Mouse (Mus musculus) liver, embryonic 11.5 days (tissue): ENCODE data around the gene Pgs1. TPM values are rescaled to one million over a fixed set of nuclear protein-coding genes. Genes with fewer than 3 reads are reported as not detected.

Experiments used
- ATAC-seq: fragments of 200-750 bp; cut with Nextera tagmentation; replicated peaks from 2 replicates; pipeline ENCODE4 v1.8.0; 2017; ENCODE audit warnings: moderate number of reproducible peaks, mild to moderate bottlenecking, moderate TSS enrichment, moderate library complexity; ENCODE audit not compliant: low FRiP score
- DNase-seq: peaks from one replicate; pipeline ENCODE4 v3.0.0-alpha.2; 2017; ENCODE audit warnings: low spot score
- H3K27ac ChIP-seq: fragments of 300-500 bp; sonication (generic); 2 replicates; pipeline ENCODE4 v1.5.1; 2014; ENCODE audit warnings: mild to moderate bottlenecking, low read depth, low read length, control low read depth
- H3K27me3 ChIP-seq: fragments of 300-500 bp; sonication (generic); replicated peaks from 2 replicates; pipeline ENCODE4 v1.6.1; 2014; ENCODE audit warnings: low read length, mixed read lengths; ENCODE audit not compliant: control insufficient read depth, insufficient read depth
- H3K36me3 ChIP-seq: fragments of 300-500 bp; sonication (generic); 2 replicates; pipeline ENCODE4 v1.6.1; 2014; ENCODE audit warnings: mild to moderate bottlenecking, low read length, moderate library complexity, mixed read lengths; ENCODE audit not compliant: control insufficient read depth, insufficient read depth
- H3K4me1 ChIP-seq: fragments of 300-500 bp; sonication (generic); replicated peaks from 2 replicates; pipeline ENCODE4 v1.6.1; 2014; ENCODE audit warnings: low read length, mixed read lengths; ENCODE audit not compliant: control insufficient read depth, insufficient read depth
- H3K4me2 ChIP-seq: fragments of 300-500 bp; sonication (generic); 2 replicates; pipeline ENCODE4 v1.6.1; 2014; ENCODE audit warnings: mild to moderate bottlenecking, control low read depth, moderate library complexity
- H3K4me3 ChIP-seq: fragments of 300-500 bp; sonication (generic); 2 replicates; pipeline ENCODE4 v1.5.1; 2014; ENCODE audit warnings: low read depth, low read length, control low read depth
- H3K9ac ChIP-seq: fragments of 300-500 bp; sonication (generic); 2 replicates; pipeline ENCODE4 v1.6.1; 2014; ENCODE audit warnings: low read depth, low read length, control low read depth
- H3K9me3 ChIP-seq: fragments of 300-500 bp; sonication (generic); 2 replicates; pipeline ENCODE4 v1.6.1; 2016; ENCODE audit warnings: low read length, inconsistent platforms, mixed read lengths; ENCODE audit not compliant: control insufficient read depth
- WGBS: fragments of 180-500 bp; shearing (Covaris S2); extraction: QIAGEN DNeasy Blood & Tissue Kit; methylation state at CpG from one replicate; pipeline ENCODE4 v1.1.7; 2014; 5-methylcytosine and 5-hydroxymethylcytosine counted together
- polyA plus RNA-seq: library from polyadenylated mRNA; unstranded; fragments of >200 nt; fragmentation: Nextera tagmentation; extraction: Ambion mirVana; gene quantifications from 2 replicates; pipeline ENCODE4 v1.2.1, GENCODE M21; 2014

Gene Pgs1
- polyA plus RNA-seq, 1 experiment from 2014 or later = 31.9 TPM

DNA sequence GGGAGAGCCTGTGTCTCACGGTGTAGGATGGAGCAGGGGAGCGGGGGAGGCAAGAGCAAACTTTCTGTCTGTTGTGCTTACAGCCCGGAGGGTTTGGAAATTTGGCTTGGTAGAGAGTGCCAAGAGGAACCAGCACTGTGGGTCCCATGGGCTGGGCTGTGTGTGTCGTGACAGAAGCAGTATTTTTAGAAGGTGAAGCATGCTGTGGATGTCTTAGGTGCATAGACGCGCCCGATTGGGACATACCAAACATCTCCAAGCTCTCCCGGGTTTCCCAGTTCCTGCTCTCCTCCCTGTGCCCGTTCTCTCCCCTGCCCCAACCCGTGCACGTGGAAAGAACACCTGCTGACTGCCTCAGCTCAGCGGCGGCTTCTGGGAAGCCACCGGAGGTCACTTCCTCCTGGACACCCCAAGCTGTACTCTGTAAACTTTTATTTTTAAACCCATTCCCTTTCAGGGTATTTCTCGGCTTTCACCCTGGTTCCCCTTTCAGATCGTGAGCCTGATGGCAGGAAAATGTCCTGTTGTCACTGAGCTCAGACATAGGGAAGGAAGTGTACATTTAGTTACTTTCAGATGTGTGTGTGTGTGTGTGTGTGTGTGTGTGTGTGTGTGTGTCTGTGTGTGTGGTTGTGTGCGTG is 26.2 kb upstream of the Pgs1 start:
- DNase-seq = no peak
- H3K4me1 ChIP-seq = peaks cover 34% of the 10 kb centered on the region

GRCm38 (mm10) chr11:117960601-117961000 is 25.5 kb upstream of the Pgs1 start:
- no peak for ATAC-seq
- Histone ChIP-seq H3K9ac (no peak overlapping the region), H3K27me3 (peaks cover 23% of the 10 kb centered on the region), H3K9me3 (no peaks in the 10 kb centered on the region), H3K36me3 (no peaks in the 10 kb centered on the region), H3K4me3 (no peak overlapping the region), H3K4me2 (no peak overlapping the region), H3K27ac (no peak overlapping the region), H3K4me1 (peaks cover 41% of the 10 kb centered on the region)
- no peak for DNase-seq

More for the DNA sequence above, 26.2 kb upstream of the Pgs1 start:
- no peak overlapping the region for H3K9ac ChIP-seq
- H3K9me3 ChIP-seq = no peaks in the 10 kb centered on the region
- no peaks in the 10 kb centered on the region for H3K36me3 ChIP-seq
- H3K4me3 ChIP-seq = no peak overlapping the region
- H3K27ac ChIP-seq = no peak overlapping the region
- 29% methylated on average over 17 of the region's 17 CpGs for WGBS
- no peak for ATAC-seq
- peaks cover 16% of the 10 kb centered on the region for H3K27me3 ChIP-seq
- no peak overlapping the region for H3K4me2 ChIP-seq

DNA sequence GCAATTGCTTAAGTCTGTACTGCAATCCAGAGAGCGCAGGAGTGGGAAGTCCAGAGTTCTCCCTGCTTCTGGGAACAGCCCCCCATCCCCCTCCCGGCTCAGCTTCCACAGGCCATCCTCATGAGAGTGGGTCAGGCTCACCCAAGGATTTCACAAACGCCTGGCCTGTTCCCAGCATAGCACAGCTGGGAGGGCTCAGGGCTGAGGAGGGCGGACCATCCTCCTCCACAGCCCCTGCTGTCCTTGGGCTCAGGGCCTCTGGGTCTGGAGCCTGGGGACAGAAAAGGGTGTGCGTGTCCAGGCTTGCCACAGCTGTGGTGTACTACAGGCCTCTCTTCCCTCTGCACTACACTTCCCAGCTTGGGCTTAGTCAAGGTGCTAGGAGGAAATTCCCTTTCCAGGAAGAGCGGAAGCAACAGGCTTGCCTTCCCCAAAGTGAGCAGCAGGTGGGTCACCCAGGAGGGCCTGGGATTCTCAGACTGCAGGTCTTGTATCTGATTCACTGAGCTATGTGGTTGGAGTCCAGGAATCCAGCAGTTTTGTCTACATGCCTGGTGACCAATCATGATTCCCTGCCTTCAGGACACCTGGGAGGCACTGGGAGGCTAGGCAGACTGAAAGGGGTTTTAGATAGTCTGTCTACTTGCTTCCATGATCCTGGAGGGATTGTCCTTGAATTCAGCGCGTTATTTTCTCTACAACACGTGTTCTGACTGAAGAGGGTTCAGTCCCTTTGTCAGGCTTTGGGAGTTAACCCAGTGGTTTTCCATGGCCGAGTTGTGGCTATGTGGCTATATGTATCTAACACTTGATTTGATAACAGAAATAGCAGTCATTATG is 23.6 kb upstream of the Pgs1 start:
- H3K4me1 ChIP-seq = peaks cover 57% of the 10 kb centered on the region
- no peaks in the 10 kb centered on the region for H3K9me3 ChIP-seq
- peaks cover 41% of the 10 kb centered on the region for H3K27me3 ChIP-seq
- DNase-seq (no peak), ATAC-seq (no peak)
- no peaks in the 10 kb centered on the region for H3K36me3 ChIP-seq
- no peak overlapping the region for H3K4me3 ChIP-seq
- H3K9ac ChIP-seq = peak overlapping the region; percentile 34
- peak overlapping the region; percentile 90 for H3K27ac ChIP-seq
- H3K4me2 ChIP-seq = peak overlapping the region; percentile 94
- 47% methylated on average over 10 of the region's 10 CpGs for WGBS

GRCm38 (mm10) chr11:117963091-117963793 is 22.9 kb upstream of the Pgs1 start:
- WGBS = under 1% methylated on average over 40 of the region's 40 CpGs
- Histone ChIP-seq H3K4me1 (peaks cover 63% of the 10 kb centered on the region), H3K9ac (peak overlapping the region; percentile 43; the same call in 1 of the 2 replicates), H3K27me3 (peaks cover 48% of the 10 kb centered on the region), H3K27ac (peak overlapping the region; percentile 90), H3K36me3 (no peaks in the 10 kb centered on the region), H3K9me3 (no peaks in the 10 kb centered on the region), H3K4me2 (peak overlapping the region; percentile 94), H3K4me3 (peak overlapping the region; percentile 49)
- DNase-seq = peak; percentile 99
- peak; percentile 89 for ATAC-seq

DNA sequence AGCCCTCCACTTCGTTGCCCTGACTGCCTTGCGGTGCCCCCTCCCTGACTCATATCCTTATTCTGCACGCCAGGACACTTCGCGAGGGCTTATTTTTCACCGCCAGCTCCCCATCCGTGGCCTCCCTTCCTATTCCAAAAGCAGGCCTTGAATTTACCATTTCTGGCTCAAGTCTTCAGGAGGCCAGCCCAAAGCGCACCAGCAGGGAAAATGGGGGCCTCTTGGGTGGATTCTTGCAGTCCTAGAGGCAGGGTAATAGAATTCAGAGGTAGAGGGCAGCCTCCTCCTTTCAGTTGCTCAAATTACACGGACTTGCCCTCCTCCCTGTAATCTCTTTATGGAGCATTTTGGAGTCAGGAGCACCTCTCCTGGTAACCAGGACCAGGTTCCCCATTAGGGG is 22.2 kb upstream of the Pgs1 start:
- H3K4me3 ChIP-seq = peak overlapping the region; percentile 49
- H3K9me3 ChIP-seq = no peaks in the 10 kb centered on the region
- WGBS = 2% methylated on average over 9 of the region's 9 CpGs
- H3K9ac ChIP-seq = peak overlapping the region; percentile 43; the same call in 1 of the 2 replicates
- peaks cover 49% of the 10 kb centered on the region for H3K27me3 ChIP-seq
- DNase-seq (no peak), ATAC-seq (no peak)
- peak overlapping the region; percentile 94 for H3K4me2 ChIP-seq
- peak overlapping the region; percentile 81 for H3K27ac ChIP-seq
- no peaks in the 10 kb centered on the region for H3K36me3 ChIP-seq
- H3K4me1 ChIP-seq = peaks cover 63% of the 10 kb centered on the region

- H3K27ac ChIP-seq = peak overlapping the region; percentile 81; the same call in 1 of the 2 replicates
Measured at GRCm38 (mm10) chr11:117964294-117964693, 21.8 kb upstream of the Pgs1 start.

GRCm38 (mm10) chr11:117965052-117965451 is 21.0 kb upstream of the Pgs1 start:
- Histone ChIP-seq H3K4me2 (no peak overlapping the region), H3K27ac (no peak overlapping the region), H3K4me3 (no peak overlapping the region), H3K9me3 (no peaks in the 10 kb centered on the region), H3K9ac (no peak overlapping the region), H3K27me3 (peaks cover 49% of the 10 kb centered on the region), H3K4me1 (peaks cover 65% of the 10 kb centered on the region), H3K36me3 (no peaks in the 10 kb centered on the region)
- ATAC-seq (no peak), DNase-seq (no peak)
- 34% methylated on average over 7 of the region's 7 CpGs for WGBS

More at GRCm38 (mm10) chr11:117964294-117964693, 21.8 kb upstream of the Pgs1 start:
- H3K4me1 ChIP-seq = peaks cover 63% of the 10 kb centered on the region
- ATAC-seq = no peak
- no peaks in the 10 kb centered on the region for H3K36me3 ChIP-seq
- no peaks in the 10 kb centered on the region for H3K9me3 ChIP-seq
- peak overlapping the region; percentile 94 for H3K4me2 ChIP-seq
- H3K27me3 ChIP-seq = peaks cover 49% of the 10 kb centered on the region
- DNase-seq = no peak
- 22% methylated on average over 1 of the region's 1 CpGs for WGBS
- H3K9ac ChIP-seq = no peak overlapping the region
- no peak overlapping the region for H3K4me3 ChIP-seq

DNA sequence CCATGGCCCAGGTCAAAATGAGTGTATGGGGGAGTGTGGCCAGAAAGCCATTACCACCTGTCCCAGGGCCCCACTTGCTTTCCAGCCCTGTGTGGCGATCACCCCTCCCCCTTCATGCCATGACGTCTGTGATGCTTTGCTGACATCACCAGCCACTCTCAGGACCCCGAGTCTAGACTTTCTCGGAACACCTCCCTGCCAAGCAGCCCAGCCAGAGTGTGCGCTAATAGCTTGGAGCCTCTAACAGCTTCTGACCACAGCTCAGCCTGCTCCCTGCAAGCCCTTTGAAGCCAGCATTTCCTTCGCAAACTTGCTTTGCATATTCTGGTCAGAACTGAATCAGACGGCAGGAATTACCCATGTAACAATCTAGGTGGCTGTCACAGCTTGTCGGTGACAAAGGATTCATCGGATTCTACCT is 20.5 kb upstream of the Pgs1 start:
- ATAC-seq (no peak), DNase-seq (no peak)
- Histone ChIP-seq H3K4me2 (peak overlapping the region; percentile 92; the same call in 1 of the 2 replicates), H3K9ac (no peak overlapping the region), H3K27ac (no peak overlapping the region), H3K4me3 (no peak overlapping the region), H3K27me3 (peaks cover 49% of the 10 kb centered on the region), H3K9me3 (no peaks in the 10 kb centered on the region), H3K36me3 (no peaks in the 10 kb centered on the region), H3K4me1 (peaks cover 69% of the 10 kb centered on the region)
- WGBS = 25% methylated on average over 9 of the region's 9 CpGs
